Mouse (Mus musculus): ENCODE results near the gene Ciapin1. TPM values are rescaled to one million over a fixed set of nuclear protein-coding genes. Genes with fewer than 3 reads are reported as not detected.

The Ciapin1 gene
- polyA plus RNA-seq (2015; fragmentation: Nextera tagmentation; extraction: Ambion mirVana), result 88.1 and 95.1 TPM in 2 replicates

- H3K27me3 ChIP-seq (replicated peaks; ENCODE audit: control insufficient read depth, insufficient read depth, low read length), result no peaks in the 10 kb centered on the region
- WGBS, result under 1% methylated on average over 82 of the region's 82 CpGs
- 0 out of 2 replicates have a peak, but pooled peaks have one; percentile 2 for TF ChIP-seq CTCF (IDR thresholded peaks at IDR 0.05; ENCODE audit: low read depth)
- peak; percentile 93 for ATAC-seq
- peak within 1 kb of the TSS; percentile 94 for H3K9ac ChIP-seq (ENCODE audit: low read depth, low read length)
- H3K27ac ChIP-seq (ENCODE audit: low read depth, low read length), result peak within 1 kb of the TSS; percentile 98
- peak within 1 kb of the TSS; percentile 87 for H3K4me2 ChIP-seq (replicated peaks; ENCODE audit: low read depth)
- peaks cover 7% of the 10 kb centered on the region; the same call in 1 of the 2 replicates for H3K4me1 ChIP-seq (replicated peaks; ENCODE audit: control insufficient read depth, insufficient read depth, low read length)
- H3K4me3 ChIP-seq (ENCODE audit: low read depth, low read length), result peak within 1 kb of the TSS; percentile 96
- no peaks in the 10 kb centered on the region for H3K9me3 ChIP-seq (ENCODE audit: control insufficient read depth)
- peaks cover 6% of the 10 kb centered on the region; the same call in 1 of the 2 replicates for H3K36me3 ChIP-seq (ENCODE audit: control insufficient read depth, insufficient read depth)
Observed at GRCm38 (mm10) chr8:94837662-94838574, at the start of gene Ciapin1, which contains the start of gene Coq9. Ciapin1 (minus strand) TSS chr8:94838358. Coq9 (plus strand) TSS chr8:94838321.

GRCm38 (mm10) chr8:94880742-94881141 lies 42.6 kb upstream of the Ciapin1 start:
- H3K36me3 ChIP-seq (ENCODE audit: control insufficient read depth, insufficient read depth), result no peaks in the 10 kb centered on the region
- H3K4me1 ChIP-seq (replicated peaks; ENCODE audit: control insufficient read depth, insufficient read depth, low read length), result no peaks in the 10 kb centered on the region; the same call in 1 of the 2 replicates
- H3K4me2 ChIP-seq (replicated peaks; ENCODE audit: low read depth), result no peak overlapping the region
- no peak overlapping the region for H3K4me3 ChIP-seq (ENCODE audit: low read depth, low read length)
- no peak overlapping the region for H3K27ac ChIP-seq (ENCODE audit: low read depth, low read length)
- H3K27me3 ChIP-seq (replicated peaks; ENCODE audit: control insufficient read depth, insufficient read depth, low read length), result no peaks in the 10 kb centered on the region
- WGBS, result 62% methylated on average over 4 of the region's 4 CpGs
- no peak overlapping the region for H3K9ac ChIP-seq (ENCODE audit: low read depth, low read length)
- no peak for TF ChIP-seq CTCF (IDR thresholded peaks at IDR 0.05; ENCODE audit: low read depth)
- no peaks in the 10 kb centered on the region for H3K9me3 ChIP-seq (ENCODE audit: control insufficient read depth)
- ATAC-seq, result no peak

GRCm38 (mm10) chr8:94876820-94877219 lies 38.7 kb upstream of the Ciapin1 start:
- peaks cover 6% of the 10 kb centered on the region; the same call in 1 of the 2 replicates for H3K4me1 ChIP-seq (replicated peaks; ENCODE audit: control insufficient read depth, insufficient read depth, low read length)
- WGBS, result 56% methylated on average over 3 of the region's 3 CpGs
- H3K36me3 ChIP-seq (ENCODE audit: control insufficient read depth, insufficient read depth), result no peaks in the 10 kb centered on the region
- H3K27ac ChIP-seq (ENCODE audit: low read depth, low read length), result peak overlapping the region; percentile 95; the same call in 1 of the 2 replicates
- H3K9ac ChIP-seq (ENCODE audit: low read depth, low read length), result no peak overlapping the region
- no peak for ATAC-seq
- TF ChIP-seq CTCF (IDR thresholded peaks at IDR 0.05; ENCODE audit: low read depth), result no peak
- peak overlapping the region; percentile 91 for H3K4me2 ChIP-seq (replicated peaks; ENCODE audit: low read depth)
- H3K4me3 ChIP-seq (ENCODE audit: low read depth, low read length), result no peak overlapping the region
- H3K9me3 ChIP-seq (ENCODE audit: control insufficient read depth), result no peaks in the 10 kb centered on the region
- no peaks in the 10 kb centered on the region for H3K27me3 ChIP-seq (replicated peaks; ENCODE audit: control insufficient read depth, insufficient read depth, low read length)

- Histone ChIP-seq H3K9ac (ENCODE audit: low read depth, low read length) (peak within 1 kb of the TSS; percentile 76), H3K4me2 (replicated peaks; ENCODE audit: low read depth) (peak within 1 kb of the TSS; percentile 91), H3K27ac (ENCODE audit: low read depth, low read length) (peak within 1 kb of the TSS; percentile 95), H3K4me3 (ENCODE audit: low read depth, low read length) (peak within 1 kb of the TSS; percentile 78), H3K36me3 (ENCODE audit: control insufficient read depth, insufficient read depth) (no peaks in the 10 kb centered on the region), H3K4me1 (replicated peaks; ENCODE audit: control insufficient read depth, insufficient read depth, low read length) (peaks cover 6% of the 10 kb centered on the region; the same call in 1 of the 2 replicates), H3K27me3 (replicated peaks; ENCODE audit: control insufficient read depth, insufficient read depth, low read length) (no peaks in the 10 kb centered on the region), H3K9me3 (ENCODE audit: control insufficient read depth) (no peaks in the 10 kb centered on the region)
- TF ChIP-seq CTCF (IDR thresholded peaks at IDR 0.05; ENCODE audit: low read depth), result no peak
- 0% methylated on average over 32 of the region's 37 CpGs for WGBS
- ATAC-seq, result peak; percentile 59
Observed at GRCm38 (mm10) chr8:94876197-94876730, 38.1 kb upstream of the Ciapin1 start, which contains the start of gene Dok4. Dok4 (minus strand) TSS chr8:94876330.

GRCm38 (mm10) chr8:94875871-94876150 lies 37.7 kb upstream of the Ciapin1 start:
- H3K4me2 ChIP-seq (replicated peaks; ENCODE audit: low read depth), result peak overlapping the region; percentile 91
- WGBS, result 0% methylated on average over 17 of the region's 20 CpGs

More at GRCm38 (mm10) chr8:94875871-94876150, 37.7 kb upstream of the Ciapin1 start:
- Histone ChIP-seq H3K27ac (ENCODE audit: low read depth, low read length) (peak overlapping the region; percentile 95), H3K4me1 (replicated peaks; ENCODE audit: control insufficient read depth, insufficient read depth, low read length) (peaks cover 6% of the 10 kb centered on the region; the same call in 1 of the 2 replicates), H3K9me3 (ENCODE audit: control insufficient read depth) (no peaks in the 10 kb centered on the region), H3K4me3 (ENCODE audit: low read depth, low read length) (peak overlapping the region; percentile 78), H3K36me3 (ENCODE audit: control insufficient read depth, insufficient read depth) (no peaks in the 10 kb centered on the region), H3K9ac (ENCODE audit: low read depth, low read length) (peak overlapping the region; percentile 76), H3K27me3 (replicated peaks; ENCODE audit: control insufficient read depth, insufficient read depth, low read length) (no peaks in the 10 kb centered on the region)
- TF ChIP-seq CTCF (IDR thresholded peaks at IDR 0.05; ENCODE audit: low read depth), result no peak
- no peak for ATAC-seq

Data from intestine, postnatal 0 days (tissue).